Mouse (Mus musculus) skeletal muscle tissue, adult 2 months (tissue): ENCODE results near the gene Heatr5b.
"Not testable (repeated sequence)": the region's sequence is repeated elsewhere in the genome, so short reads cannot be mapped to it uniquely, and the experiment has no call there.

ENCODE experiments used
- DNase-seq: peaks from one replicate; pipeline ENCODE4 v3.0.0-alpha.2; 2012; ENCODE audit warnings: low read depth, low spot score

Heatr5b gene

DNA sequence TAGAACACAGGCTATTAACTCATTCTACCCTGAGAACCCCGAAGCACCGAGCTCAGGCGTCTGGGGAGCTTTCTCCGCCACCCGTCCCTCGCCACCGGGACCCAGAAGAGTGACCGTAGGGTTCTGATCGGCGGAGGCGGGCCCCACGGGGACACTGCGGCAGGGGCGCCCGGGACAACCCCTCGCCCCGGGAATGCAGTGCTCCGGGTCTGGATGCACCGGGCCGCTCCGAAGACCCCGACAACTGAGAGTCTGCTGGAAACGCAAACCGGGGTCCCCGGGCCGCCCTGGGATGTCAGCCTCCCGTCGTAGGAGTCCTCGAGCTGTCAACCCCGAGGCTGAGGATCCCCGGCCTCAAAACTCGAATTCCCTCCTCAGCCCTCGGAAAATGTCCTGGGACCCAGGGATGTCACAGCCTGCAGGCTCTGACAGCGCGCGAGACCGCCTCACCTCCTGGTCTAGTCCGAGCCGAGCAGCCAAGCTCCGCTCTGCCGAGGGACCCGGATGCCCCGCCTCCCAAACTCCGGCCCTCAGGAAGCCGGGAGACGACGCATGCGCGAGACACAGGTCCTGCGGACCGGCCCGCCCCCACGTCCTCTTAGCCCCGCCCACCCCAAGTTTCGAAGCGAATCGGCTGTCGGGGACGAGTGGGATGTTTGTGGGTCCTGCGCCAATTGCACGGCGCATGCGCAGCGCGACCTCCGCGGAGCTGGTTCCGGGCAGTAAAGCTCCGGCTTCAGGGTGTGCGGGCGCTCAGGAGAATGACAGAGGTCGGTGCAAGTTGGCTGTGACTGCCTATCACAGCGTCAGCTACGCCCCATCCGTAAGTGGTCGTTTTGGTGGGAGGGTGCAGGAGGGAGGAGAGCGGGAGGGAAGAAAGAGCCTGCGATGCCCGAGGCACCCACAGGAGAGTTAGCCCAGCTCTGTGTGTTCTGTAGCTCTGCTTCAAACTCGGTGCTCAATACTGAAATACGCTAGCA is at the start of gene Heatr5b, which contains the start of gene Gpatch11:
Heatr5b (minus strand) TSS at position 509 of the 980 bp plus-strand sequence.
Gpatch11 (plus strand) TSS at position 712 of the 980 bp plus-strand sequence.
- peak; percentile 99 for DNase-seq

GRCm38 (mm10) chr17:78883291-78883690 is 48.1 kb upstream of the Heatr5b start:
- DNase-seq = no peak

GRCm38 (mm10) chr17:78882401-78883112 is 47.4 kb upstream of the Heatr5b start, which contains the start of gene Eif2ak2:
Gene Eif2ak2 (minus strand): TSS chr17:78882573.
- DNase-seq = peak; percentile 46

DNA sequence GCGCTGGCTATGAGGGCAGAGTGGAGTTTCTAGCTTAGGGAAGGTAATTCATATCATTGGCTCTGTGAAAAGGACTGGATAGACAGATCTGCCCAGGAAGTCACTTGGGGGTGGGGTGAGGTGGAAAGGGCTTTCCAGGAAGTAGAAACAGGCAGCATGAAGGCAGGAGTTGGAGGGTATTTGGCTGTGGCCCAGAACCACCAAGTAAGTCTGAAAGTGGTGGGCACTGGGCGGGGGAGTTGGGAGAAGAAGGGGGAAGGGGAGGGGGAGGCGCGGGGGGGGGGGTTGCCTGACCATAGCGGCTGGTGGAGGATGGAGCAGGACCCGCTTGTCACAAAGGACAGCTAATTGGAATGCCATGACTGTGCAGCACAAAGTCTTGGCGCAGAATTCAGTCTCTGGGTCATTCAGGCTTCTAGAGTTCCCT is 46.7 kb upstream of the Heatr5b start:
- DNase-seq = no peak

- no peak for DNase-seq
Observed at GRCm38 (mm10) chr17:78873886-78874285, 38.7 kb upstream of the Heatr5b start.

DNA sequence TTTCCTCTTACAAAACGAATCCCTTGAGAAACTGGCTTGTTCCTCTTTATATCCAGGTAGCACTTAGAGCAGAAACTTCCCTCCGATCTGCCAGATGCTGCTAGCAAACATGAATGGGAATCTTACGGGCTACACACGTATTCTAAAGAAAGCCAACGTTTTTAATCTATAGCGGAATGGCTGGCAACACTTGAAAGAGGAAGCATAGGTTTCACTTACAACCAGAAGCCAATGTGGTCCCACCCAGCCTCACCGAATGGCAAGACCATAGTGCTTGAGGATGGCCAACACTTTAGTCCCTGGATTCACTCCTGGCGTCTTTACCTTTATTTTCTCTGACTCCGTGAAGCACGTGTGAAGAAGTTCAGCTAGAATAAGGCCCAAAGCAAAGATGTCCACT is 21.1 kb upstream of the Heatr5b start:
- DNase-seq = no peak

- DNase-seq = no peak
Observed at GRCm38 (mm10) chr17:78842271-78842928, 7.2 kb upstream of the Heatr5b start.

DNA sequence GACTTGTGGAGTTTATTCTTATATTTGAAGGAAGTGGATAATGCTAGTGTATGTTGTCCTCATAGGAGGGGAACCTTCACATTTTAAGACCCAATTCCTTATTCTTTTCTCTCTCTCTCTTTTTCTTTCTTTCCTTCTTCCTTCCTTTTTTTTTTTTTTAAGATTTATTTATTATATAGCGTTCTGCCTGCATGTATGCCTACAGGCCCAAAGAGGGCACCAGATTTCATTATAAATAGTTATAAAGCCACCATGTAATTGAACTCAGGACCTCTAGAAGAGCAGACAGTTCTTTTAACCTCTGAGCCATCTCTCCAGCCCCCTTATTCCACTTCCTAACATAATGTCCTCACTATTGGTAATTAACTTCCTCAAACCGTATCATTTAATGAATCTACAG is 892 bp upstream of the Heatr5b start:
- no peak for DNase-seq

DNA sequence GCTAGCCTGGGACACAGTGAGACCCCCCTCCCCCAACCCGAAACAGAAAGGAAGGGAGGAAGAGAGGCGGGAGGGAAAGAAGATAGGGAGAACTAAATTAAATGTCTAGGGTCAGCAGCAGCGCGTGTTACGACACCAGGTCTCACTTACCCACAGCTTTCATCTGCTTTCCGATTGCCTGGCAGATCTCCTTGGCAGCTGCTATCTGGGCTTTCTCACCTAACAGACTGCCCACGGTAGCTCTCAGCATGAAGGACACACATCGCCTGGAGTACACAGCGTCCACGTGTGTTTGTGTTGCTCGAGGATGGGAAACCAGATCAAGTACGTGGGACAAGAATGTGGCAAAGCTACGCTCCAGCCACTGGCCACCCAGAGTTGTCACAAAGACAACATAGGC is 10.8 kb downstream of the Heatr5b start:
- DNase-seq = peak; percentile 62

DNA sequence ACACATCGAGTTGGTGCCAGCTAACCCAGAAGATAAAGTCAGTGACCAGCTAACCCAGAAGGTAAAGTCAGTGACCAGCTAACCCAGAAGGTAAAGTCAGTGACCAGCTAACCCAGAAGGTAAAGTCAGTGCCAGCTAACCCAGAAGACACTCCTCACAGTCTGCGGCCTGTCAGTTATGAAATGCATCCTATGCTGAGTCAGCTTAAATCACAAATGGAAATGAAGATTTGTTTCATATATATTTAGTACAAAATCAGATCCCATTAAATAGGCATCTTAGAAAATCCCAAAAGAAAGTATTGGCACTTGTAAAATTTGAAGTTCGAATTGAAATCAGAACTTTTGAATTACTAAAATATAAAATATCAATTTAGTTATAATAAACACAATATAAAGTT is 25.6 kb downstream of the Heatr5b start:
- DNase-seq = no peak

GRCm38 (mm10) chr17:78809019-78809418 is 26.1 kb downstream of the Heatr5b start:
- no peak for DNase-seq

- no peak for DNase-seq
Observed at GRCm38 (mm10) chr17:78797222-78797621, 37.9 kb downstream of the Heatr5b start.

DNA sequence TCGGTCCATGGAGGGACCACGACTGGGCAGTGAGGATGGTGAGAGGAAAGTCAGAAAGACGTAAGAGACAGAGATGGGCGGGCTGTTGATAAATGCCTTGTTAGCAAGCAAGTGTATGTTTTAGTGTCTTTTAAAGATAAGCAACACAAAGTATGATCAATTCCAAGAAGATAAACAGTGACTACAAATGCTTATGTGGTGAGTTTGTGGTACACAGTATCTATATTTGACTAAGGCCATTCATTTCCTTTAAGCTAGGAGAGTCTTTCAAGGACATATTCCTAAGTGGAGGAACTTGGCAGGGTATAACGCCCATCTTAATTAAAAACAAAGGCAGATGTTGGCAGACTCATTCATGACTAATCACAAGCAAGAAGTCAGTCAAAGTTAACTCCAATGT is 40.8 kb downstream of the Heatr5b start:
- DNase-seq = no peak

GRCm38 (mm10) chr17:78792122-78792521 is 43.0 kb downstream of the Heatr5b start:
- no peak for DNase-seq

- DNase-seq = no peak
Observed at GRCm38 (mm10) chr17:78791690-78792070, 43.5 kb downstream of the Heatr5b start.

- DNase-seq = peak; percentile 14
Observed at GRCm38 (mm10) chr17:78791068-78791689, 44.0 kb downstream of the Heatr5b start.

GRCm38 (mm10) chr17:78788273-78788672 is 46.9 kb downstream of the Heatr5b start:
- DNase-seq = not testable (repeated sequence)

GRCm38 (mm10) chr17:78778765-78779164 is 56.4 kb downstream of the Heatr5b start:
- DNase-seq = no peak

DNA sequence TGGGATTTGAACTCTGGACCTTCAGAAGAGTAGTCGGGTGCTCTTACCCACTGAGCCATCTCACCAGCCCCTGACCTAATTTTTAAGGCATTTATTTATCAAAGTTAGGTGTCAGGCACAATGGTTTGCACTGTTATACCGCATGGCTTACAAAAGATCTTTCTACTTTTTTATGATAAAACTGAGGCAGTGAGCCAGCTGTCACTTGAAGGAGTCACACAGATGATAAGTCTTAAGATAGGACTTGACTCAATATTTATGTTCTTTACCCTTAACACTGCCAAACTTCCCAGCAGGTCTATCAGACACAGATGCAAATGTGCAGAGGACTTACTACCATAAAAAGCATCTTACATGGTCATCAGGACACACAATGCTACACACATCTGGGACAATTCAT is 62.8 kb downstream of the Heatr5b start:
- DNase-seq = no peak

GRCm38 (mm10) chr17:78770932-78771331 is 64.2 kb downstream of the Heatr5b start:
- DNase-seq = no peak

DNA sequence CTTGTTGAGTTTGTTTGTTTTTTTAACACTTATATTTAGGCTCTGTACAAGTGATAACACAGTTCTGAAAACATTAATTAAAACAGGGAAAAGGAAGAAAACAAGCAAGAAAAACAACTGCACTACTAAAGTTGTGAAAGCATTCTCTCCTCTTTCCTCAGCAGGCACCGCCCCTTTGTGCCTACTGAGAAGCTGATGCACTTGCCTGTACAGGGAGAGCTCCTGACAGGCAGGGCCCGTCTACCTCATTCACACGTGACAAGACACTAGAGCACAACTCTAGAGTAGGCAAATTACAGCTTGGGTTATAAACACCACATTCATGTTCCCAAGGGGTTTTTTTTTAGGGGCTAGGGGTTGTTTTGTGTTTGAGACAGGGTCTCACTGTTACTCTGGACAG is 65.8 kb downstream of the Heatr5b start:
- no peak for DNase-seq
